Mouse (Mus musculus) heart, postnatal 0 days (tissue): ENCODE data around the gene Hras.

ENCODE experiments used
- CTCF ChIP-seq: IDR thresholded peaks from 2 replicates; pipeline ENCODE4 v1.5.1; 2016; ENCODE audit warnings: antibody characterized with exemption, control low read depth, low read depth
- EP300 ChIP-seq: IDR thresholded peaks from 2 replicates; pipeline ENCODE4 v1.6.1; 2016; ENCODE audit warnings: antibody characterized with exemption, low read depth

GRCm38 (mm10) chr7:141188194-141188593, 5.6 kb downstream of the Hras start:
- TF ChIP-seq CTCF, result no peak
- TF ChIP-seq EP300, result no peak
